In genomic region chr12:12820668-12821351, GRCm38 (mm10) we compare ENCODE assay signal across 18 mouse cellular contexts.
DNase-seq lines count a peak whose midpoint lies in the region; ATAC-seq and TF ChIP-seq lines count a peak whose summit lies in the region.
"Had no signal": no experiment of that assay in that cellular context is flagged by ENCODE, and none has a peak within 500 bp of the region (broad histone marks: within the 10 kb centered on the region; RNA-seq: fewer than 3 reads in every experiment).

No protein-coding gene starts in this region.

- H3K4me1 ChIP-seq in embryonic facial prominence, embryonic 11.5 days (ENCODE audit: control insufficient read depth, insufficient read depth, low read length): no peaks in the 10 kb centered on the region
- H3K4me1 ChIP-seq in embryonic facial prominence, embryonic 10.5 days: peaks cover 3% of the 10 kb centered on the region; the same call in 1 of the 2 replicates
- no peaks in the 10 kb centered on the region for H3K4me1 ChIP-seq in kidney, embryonic 14.5 days (ENCODE audit: control insufficient read depth, insufficient read depth, low read length)
- no peaks in the 10 kb centered on the region for H3K4me1 ChIP-seq in stomach, embryonic 16.5 days (ENCODE audit: control insufficient read depth, insufficient read depth, low read length)
- H3K4me1 ChIP-seq in stomach, postnatal 0 days (replicated peaks; ENCODE audit: control insufficient read depth, insufficient read depth): no peaks in the 10 kb centered on the region
- no peaks in the 10 kb centered on the region for H3K4me1 ChIP-seq in midbrain, postnatal 0 days (ENCODE audit: insufficient read depth, low read length)
- H3K4me1 ChIP-seq: heart, embryonic 10.5 days; limb, embryonic 13.5 days had no signal

- H3K9ac ChIP-seq in embryonic facial prominence, embryonic 11.5 days (replicated peaks; ENCODE audit: low read length): no peak overlapping the region
- H3K9ac ChIP-seq in kidney, embryonic 14.5 days (ENCODE audit: low read depth, low read length): no peak overlapping the region
- no peak overlapping the region for H3K9ac ChIP-seq in stomach, embryonic 16.5 days (ENCODE audit: low read length)
- no peak overlapping the region for H3K9ac ChIP-seq in stomach, postnatal 0 days (ENCODE audit: low read length)
- no peak overlapping the region for H3K9ac ChIP-seq in midbrain, postnatal 0 days (replicated peaks; ENCODE audit: low read length, poor library complexity, severe bottlenecking)
- H3K9ac ChIP-seq: limb, embryonic 13.5 days had no signal

- peak; percentile 56; the same call in 1 of the 2 replicates for ATAC-seq in embryonic facial prominence, embryonic 11.5 days (replicated peaks; ENCODE audit: insufficient number of reproducible peaks, low FRiP score, low TSS enrichment, low read depth)
- ATAC-seq in kidney, embryonic 14.5 days (ENCODE audit: low FRiP score, low TSS enrichment): 0 out of 2 replicates have a peak, but pooled peaks have one; percentile 30
- peak; percentile 29 for ATAC-seq in stomach, embryonic 16.5 days (ENCODE audit: insufficient read depth, low FRiP score)
- ATAC-seq in stomach, postnatal 0 days (ENCODE audit: low FRiP score, low TSS enrichment): no peak
- ATAC-seq in midbrain, postnatal 0 days (ENCODE audit: low FRiP score): 0 out of 2 replicates have a peak, but pooled peaks have one; percentile 16
- ATAC-seq: CD4-positive, CD25-positive, alpha-beta regulatory T cell, adult 4 months had no signal

- H3K4me2 ChIP-seq in embryonic facial prominence, embryonic 11.5 days (ENCODE audit: low read depth, low read length): no peak overlapping the region
- H3K4me2 ChIP-seq in kidney, embryonic 14.5 days (replicated peaks; ENCODE audit: low read depth, low read length): no peak overlapping the region
- H3K4me2 ChIP-seq in stomach, embryonic 16.5 days (ENCODE audit: low read depth, low read length): no peak overlapping the region
- H3K4me2 ChIP-seq in stomach, postnatal 0 days (replicated peaks; ENCODE audit: low read depth): no peak overlapping the region
- H3K4me2 ChIP-seq in midbrain, postnatal 0 days (ENCODE audit: low read depth, low read length, poor library complexity, severe bottlenecking): no peak overlapping the region
- H3K4me2 ChIP-seq: limb, embryonic 13.5 days had no signal

- no peak overlapping the region for H3K27ac ChIP-seq in embryonic facial prominence, embryonic 11.5 days (replicated peaks; ENCODE audit: low read depth, low read length)
- no peak overlapping the region for H3K27ac ChIP-seq in embryonic facial prominence, embryonic 10.5 days (replicated peaks)
- H3K27ac ChIP-seq in kidney, embryonic 14.5 days (ENCODE audit: low read depth, low read length): no peak overlapping the region
- H3K27ac ChIP-seq in stomach, embryonic 16.5 days (ENCODE audit: low read length): no peak overlapping the region
- no peak overlapping the region for H3K27ac ChIP-seq in stomach, postnatal 0 days (replicated peaks)
- H3K27ac ChIP-seq in midbrain, postnatal 0 days (ENCODE audit: low read depth, low read length): no peak overlapping the region
- H3K27ac ChIP-seq: heart, embryonic 10.5 days; limb, embryonic 13.5 days had no signal

- TF ChIP-seq CTCF in stomach, postnatal 0 days (IDR thresholded peaks at IDR 0.05; ENCODE audit: low read depth): no peak
- TF ChIP-seq CTCF in midbrain, postnatal 0 days (IDR thresholded peaks at IDR 0.05): no peak

- intact Hi-C loops in heart, postnatal 25 days (cut with DNase I): loop anchor here (10.0 kb wide), 1 partner anchor 316 kb away; no protein-coding TSS in a partner anchor

- WGBS in embryonic facial prominence, embryonic 11.5 days: 93% methylated on average over 2 of the region's 2 CpGs
- WGBS in embryonic facial prominence, embryonic 10.5 days: 97% methylated on average over 2 of the region's 2 CpGs
- WGBS in kidney, embryonic 14.5 days: 94% methylated on average over 2 of the region's 2 CpGs
- 85% methylated on average over 2 of the region's 2 CpGs for WGBS in stomach, embryonic 16.5 days
- 91% methylated on average over 2 of the region's 2 CpGs for WGBS in stomach, postnatal 0 days
- 96% methylated on average over 2 of the region's 2 CpGs for WGBS in midbrain, postnatal 0 days

- no peaks in the 10 kb centered on the region for H3K9me3 ChIP-seq in embryonic facial prominence, embryonic 11.5 days (replicated peaks; ENCODE audit: control insufficient read depth, low read length)
- H3K9me3 ChIP-seq in embryonic facial prominence, embryonic 10.5 days: no peaks in the 10 kb centered on the region
- no peaks in the 10 kb centered on the region for H3K9me3 ChIP-seq in kidney, embryonic 14.5 days (ENCODE audit: control insufficient read depth, low read length)
- no peaks in the 10 kb centered on the region for H3K9me3 ChIP-seq in stomach, embryonic 16.5 days (replicated peaks; ENCODE audit: control insufficient read depth, low read length)
- no peaks in the 10 kb centered on the region for H3K9me3 ChIP-seq in stomach, postnatal 0 days (ENCODE audit: control insufficient read depth, low read length)
- H3K9me3 ChIP-seq in midbrain, postnatal 0 days (ENCODE audit: low read length): no peaks in the 10 kb centered on the region
- H3K9me3 ChIP-seq: heart, embryonic 10.5 days; limb, embryonic 13.5 days had no signal

- no peak for DNase-seq in embryonic facial prominence, embryonic 11.5 days (ENCODE audit: low spot score)
- DNase-seq in embryonic facial prominence, embryonic 10.5 days (ENCODE audit: low spot score): no peak
- DNase-seq in kidney, postnatal 14 days: no peak
- no peak for DNase-seq in stomach, postnatal 0 days (ENCODE audit: low spot score)
- DNase-seq in midbrain, postnatal 0 days (ENCODE audit: low spot score): no peak
- DNase-seq in heart, postnatal 25 days (ENCODE audit: low spot score): no peak
- DNase-seq: cerebellum, postnatal 14 days; embryo, embryonic 11 days; gastrocnemius, postnatal 25 days; heart, postnatal 36 days; kidney, adult 11 months; kidney, postnatal 25 days; layer of hippocampus, adult 9-11 months had no signal

- H3K4me3 ChIP-seq in embryonic facial prominence, embryonic 11.5 days (ENCODE audit: low read depth, low read length): no peak overlapping the region
- no peak overlapping the region for H3K4me3 ChIP-seq in embryonic facial prominence, embryonic 10.5 days
- no peak overlapping the region for H3K4me3 ChIP-seq in kidney, embryonic 14.5 days (ENCODE audit: low read length)
- H3K4me3 ChIP-seq in stomach, embryonic 16.5 days (replicated peaks; ENCODE audit: low read length): no peak overlapping the region
- no peak overlapping the region for H3K4me3 ChIP-seq in stomach, postnatal 0 days (ENCODE audit: low read depth, low read length)
- H3K4me3 ChIP-seq in midbrain, postnatal 0 days (ENCODE audit: low read depth, low read length): no peak overlapping the region
- H3K4me3 ChIP-seq: heart, embryonic 10.5 days; limb, embryonic 13.5 days had no signal

- no peaks in the 10 kb centered on the region for H3K36me3 ChIP-seq in embryonic facial prominence, embryonic 11.5 days (replicated peaks; ENCODE audit: control insufficient read depth, insufficient read depth, low read depth, low read length)
- H3K36me3 ChIP-seq in embryonic facial prominence, embryonic 10.5 days (replicated peaks): no peaks in the 10 kb centered on the region
- H3K36me3 ChIP-seq in kidney, embryonic 14.5 days (ENCODE audit: control insufficient read depth, insufficient read depth, low read length): no peaks in the 10 kb centered on the region
- no peaks in the 10 kb centered on the region for H3K36me3 ChIP-seq in stomach, embryonic 16.5 days (ENCODE audit: control insufficient read depth, insufficient read depth, low read length)
- H3K36me3 ChIP-seq in stomach, postnatal 0 days (ENCODE audit: control insufficient read depth, insufficient read depth, low read length): no peaks in the 10 kb centered on the region
- H3K36me3 ChIP-seq in midbrain, postnatal 0 days (ENCODE audit: insufficient read depth, low read length): no peaks in the 10 kb centered on the region
- H3K36me3 ChIP-seq: heart, embryonic 10.5 days; limb, embryonic 13.5 days had no signal

- H3K27me3 ChIP-seq in embryonic facial prominence, embryonic 11.5 days (ENCODE audit: control insufficient read depth, insufficient read depth, low read length): no peaks in the 10 kb centered on the region
- H3K27me3 ChIP-seq in embryonic facial prominence, embryonic 10.5 days (replicated peaks; ENCODE audit: low read depth, poor library complexity, severe bottlenecking): no peaks in the 10 kb centered on the region
- no peaks in the 10 kb centered on the region for H3K27me3 ChIP-seq in kidney, embryonic 14.5 days (ENCODE audit: control insufficient read depth, insufficient read depth, low read length)
- H3K27me3 ChIP-seq in stomach, embryonic 16.5 days (ENCODE audit: control insufficient read depth, insufficient read depth, low read length): no peaks in the 10 kb centered on the region
- H3K27me3 ChIP-seq in stomach, postnatal 0 days (ENCODE audit: control insufficient read depth, insufficient read depth, low read length): no peaks in the 10 kb centered on the region
- no peaks in the 10 kb centered on the region for H3K27me3 ChIP-seq in midbrain, postnatal 0 days (ENCODE audit: insufficient read depth, low read length)
- H3K27me3 ChIP-seq: limb, embryonic 13.5 days had no signal

- no peak for TF ChIP-seq EP300 in stomach, postnatal 0 days (optimal IDR thresholded peaks at IDR 0.05)
